Mouse (Mus musculus): Measurements from ENCODE around the gene Zfp52. TPM values are rescaled to one million over a fixed set of nuclear protein-coding genes. Genes with fewer than 3 reads are reported as not detected.

Gene Zfp52
- total RNA-seq, 2 experiments from 2014 or later = 5.7 to 7.4 TPM

- Histone ChIP-seq H3K27ac (no peak overlapping the region), H3K4me3 (no peak overlapping the region)
- peak; percentile 81 for TF ChIP-seq CTCF (conservative IDR thresholded peaks at IDR 0.05)
- DNase-seq (ENCODE audit: low spot score in 2 of 2) = peak; percentile 42 to 51
These were observed 44.3 kb downstream of the Zfp52 start for GRCm38 (mm10) chr17:21579493-21580175.

GRCm38 (mm10) chr17:21585521-21585920, 50.2 kb downstream of the Zfp52 start:
- no peak for DNase-seq (ENCODE audit: low spot score in 2 of 2)
- TF ChIP-seq CTCF (conservative IDR thresholded peaks at IDR 0.05) = no peak
- Histone ChIP-seq H3K27ac (no peak overlapping the region), H3K4me3 (no peak overlapping the region)

Other genes with a start within 250 kb of the Zfp52 start
- gene Vmn1r237, start 223.7 kb upstream of the Zfp52 start, total RNA-seq (2021) = not detected
- 1 to 10 TPM; 1.3 to 1.7 TPM for gene Zfp677, start 151.8 kb upstream of the Zfp52 start, total RNA-seq (2021)
- 1 to 10 TPM in 1 of 2 experiments, under 1 TPM in 1; 0.56 to 1.2 TPM for gene Zfp54, start 112.3 kb upstream of the Zfp52 start, total RNA-seq (2021)
- gene Zfp51, start 85.2 kb upstream of the Zfp52 start, total RNA-seq (2021) = 1 to 10 TPM; 3.7 to 3.8 TPM
- gene Zfp53, start 46.5 kb upstream of the Zfp52 start, total RNA-seq (2021) = 1 to 10 TPM; 5.0 to 5.7 TPM
- 10 to 100 TPM; 11.0 to 12.2 TPM for gene Zfp948, start 31.5 kb downstream of the Zfp52 start, total RNA-seq (2021)
- gene Zfp983, start 115.1 kb downstream of the Zfp52 start, total RNA-seq (2021) = 10 to 100 TPM; 11.1 to 11.3 TPM
- 1 to 10 TPM; 3.5 to 5.6 TPM for gene Gm10226, start 156.3 kb downstream of the Zfp52 start, total RNA-seq (2021)
- gene Zfp760, start 172.2 kb downstream of the Zfp52 start, total RNA-seq (2021) = 1 to 10 TPM; 8.2 to 8.6 TPM
- gene Zfp229, start 195.3 kb downstream of the Zfp52 start, total RNA-seq (2021) = 1 to 10 TPM; 4.5 to 6.6 TPM